Mouse (Mus musculus): Measurements from ENCODE around the gene Kank2. TPM values are rescaled to one million over a fixed set of nuclear protein-coding genes. Genes with fewer than 3 reads are reported as not detected.

Kank2 gene
- polyA plus RNA-seq (2015; fragmentation: Nextera tagmentation; extraction: Ambion mirVana): 3.8 and 5.0 TPM in 2 replicates

DNA sequence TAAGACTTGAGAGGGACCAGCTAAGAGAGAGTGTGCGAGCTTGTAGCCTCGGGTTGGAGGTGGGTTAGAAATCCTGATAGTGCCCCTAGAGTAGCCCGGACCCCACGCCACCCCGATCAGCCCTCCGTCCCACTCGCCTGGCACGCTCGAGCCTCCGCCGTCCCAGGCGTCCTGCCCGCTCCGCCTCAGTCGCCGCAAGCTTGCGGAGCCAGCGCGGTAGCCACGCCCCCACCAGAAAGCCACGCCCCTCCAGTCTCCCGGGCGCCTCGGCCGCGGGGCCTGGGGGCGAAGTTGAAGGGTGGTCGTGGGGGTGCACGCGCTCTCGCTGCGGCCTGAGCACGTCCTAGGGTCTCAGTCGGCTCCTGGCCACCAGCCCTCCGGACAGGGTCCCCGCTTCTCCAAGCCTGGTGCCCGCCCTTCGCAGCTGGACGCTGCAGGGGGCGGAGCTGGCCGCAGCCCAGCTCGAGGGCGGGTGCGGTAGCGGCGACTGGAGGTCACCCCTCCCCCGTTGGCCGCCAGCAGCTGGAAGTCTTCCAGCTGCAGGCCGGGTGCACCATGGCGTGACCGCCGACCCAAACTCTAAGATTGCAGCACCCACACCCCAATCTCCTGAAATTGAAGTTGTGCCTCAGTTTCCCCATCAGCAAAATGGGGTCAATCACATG, at the start of gene Kank2:
Gene Kank2, minus strand, starts transcription at position 400 of the 665 bp plus-strand sequence.
- Histone ChIP-seq H3K4me2 (ENCODE audit: low read depth, low read length) (peak within 1 kb of the TSS; percentile 89), H3K36me3 (ENCODE audit: control insufficient read depth, insufficient read depth) (peaks cover 3% of the 10 kb centered on the region; the same call in 1 of the 2 replicates), H3K4me1 (ENCODE audit: control insufficient read depth, low read depth, low read length) (peaks cover 17% of the 10 kb centered on the region), H3K4me3 (ENCODE audit: low read depth, low read length) (peak within 1 kb of the TSS; percentile 74), H3K27ac (ENCODE audit: low read length) (peak within 1 kb of the TSS; percentile 88), H3K9ac (ENCODE audit: low read depth, low read length) (peak within 1 kb of the TSS; percentile 74), H3K27me3 (ENCODE audit: control insufficient read depth, insufficient read depth, low read depth, low read length) (peaks cover 4% of the 10 kb centered on the region), H3K9me3 (replicated peaks; ENCODE audit: control insufficient read depth, low read length) (no peaks in the 10 kb centered on the region)
- 0% methylated on average over 51 of the region's 52 CpGs for WGBS (ENCODE audit: insufficient replicate concordance)
- peak; percentile 80 for ATAC-seq (ENCODE audit: low read depth)

GRCm38 (mm10) chr9:21847926-21848325, 49.4 kb upstream of the Kank2 start:
- no peak overlapping the region for H3K9ac ChIP-seq (ENCODE audit: low read depth, low read length)
- no peaks in the 10 kb centered on the region for H3K9me3 ChIP-seq (replicated peaks; ENCODE audit: control insufficient read depth, low read length)
- H3K27ac ChIP-seq (ENCODE audit: low read length): peak overlapping the region; percentile 13; the same call in 1 of the 2 replicates
- 37% methylated on average over 10 of the region's 10 CpGs for WGBS (ENCODE audit: insufficient replicate concordance)
- no peaks in the 10 kb centered on the region for H3K36me3 ChIP-seq (ENCODE audit: control insufficient read depth, insufficient read depth)
- peaks cover 12% of the 10 kb centered on the region for H3K4me1 ChIP-seq (ENCODE audit: control insufficient read depth, low read depth, low read length)
- no peak overlapping the region for H3K4me3 ChIP-seq (ENCODE audit: low read depth, low read length)
- no peaks in the 10 kb centered on the region for H3K27me3 ChIP-seq (ENCODE audit: control insufficient read depth, insufficient read depth, low read depth, low read length)
- no peak for ATAC-seq (ENCODE audit: low read depth)
- H3K4me2 ChIP-seq (ENCODE audit: low read depth, low read length): no peak overlapping the region

DNA sequence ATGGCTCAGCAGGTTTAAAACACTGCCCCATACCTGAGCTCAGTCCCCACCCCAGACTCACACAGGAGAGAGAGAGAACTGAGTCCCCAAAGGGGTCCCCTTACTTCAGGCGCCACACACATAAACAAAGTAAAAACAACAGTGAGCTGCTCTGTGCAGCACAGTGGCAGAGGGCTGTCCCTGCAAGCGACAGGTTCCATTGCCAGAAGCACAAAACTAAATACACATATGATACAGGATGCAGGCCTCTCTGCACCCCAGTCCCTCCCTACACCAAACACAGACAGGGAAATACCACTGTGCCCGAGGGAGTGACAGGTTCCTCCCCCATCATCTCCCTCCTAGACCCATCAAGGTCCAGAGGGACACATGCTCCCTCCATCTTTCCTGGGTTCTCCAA, 48.9 kb upstream of the Kank2 start:
- H3K4me3 ChIP-seq (ENCODE audit: low read depth, low read length): no peak overlapping the region
- 37% methylated on average over 3 of the region's 3 CpGs for WGBS (ENCODE audit: insufficient replicate concordance)
- no peak for ATAC-seq (ENCODE audit: low read depth)
- H3K27ac ChIP-seq (ENCODE audit: low read length): peak overlapping the region; percentile 41
- no peak overlapping the region for H3K9ac ChIP-seq (ENCODE audit: low read depth, low read length)
- H3K36me3 ChIP-seq (ENCODE audit: control insufficient read depth, insufficient read depth): no peaks in the 10 kb centered on the region
- H3K27me3 ChIP-seq (ENCODE audit: control insufficient read depth, insufficient read depth, low read depth, low read length): no peaks in the 10 kb centered on the region
- peaks cover 7% of the 10 kb centered on the region for H3K4me1 ChIP-seq (ENCODE audit: control insufficient read depth, low read depth, low read length)
- no peaks in the 10 kb centered on the region for H3K9me3 ChIP-seq (replicated peaks; ENCODE audit: control insufficient read depth, low read length)
- H3K4me2 ChIP-seq (ENCODE audit: low read depth, low read length): no peak overlapping the region

GRCm38 (mm10) chr9:21846755-21847341, 48.3 kb upstream of the Kank2 start:
- H3K9ac ChIP-seq (ENCODE audit: low read depth, low read length): no peak overlapping the region

GRCm38 (mm10) chr9:21845381-21846080, 47.0 kb upstream of the Kank2 start:
- Histone ChIP-seq H3K4me3 (ENCODE audit: low read depth, low read length) (no peak overlapping the region), H3K9ac (ENCODE audit: low read depth, low read length) (no peak overlapping the region), H3K4me1 (ENCODE audit: control insufficient read depth, low read depth, low read length) (peaks cover 3% of the 10 kb centered on the region; the same call in 1 of the 2 replicates), H3K4me2 (ENCODE audit: low read depth, low read length) (no peak overlapping the region), H3K27me3 (ENCODE audit: control insufficient read depth, insufficient read depth, low read depth, low read length) (no peaks in the 10 kb centered on the region), H3K9me3 (replicated peaks; ENCODE audit: control insufficient read depth, low read length) (no peaks in the 10 kb centered on the region), H3K36me3 (ENCODE audit: control insufficient read depth, insufficient read depth) (no peaks in the 10 kb centered on the region), H3K27ac (ENCODE audit: low read length) (no peak overlapping the region)
- WGBS (ENCODE audit: insufficient replicate concordance): 42% methylated on average over 14 of the region's 14 CpGs
- ATAC-seq (ENCODE audit: low read depth): no peak

More at GRCm38 (mm10) chr9:21846755-21847341, 48.3 kb upstream of the Kank2 start:
- Histone ChIP-seq H3K4me1 (ENCODE audit: control insufficient read depth, low read depth, low read length) (peaks cover 3% of the 10 kb centered on the region; the same call in 1 of the 2 replicates), H3K9me3 (replicated peaks; ENCODE audit: control insufficient read depth, low read length) (no peaks in the 10 kb centered on the region), H3K4me3 (ENCODE audit: low read depth, low read length) (no peak overlapping the region), H3K27me3 (ENCODE audit: control insufficient read depth, insufficient read depth, low read depth, low read length) (no peaks in the 10 kb centered on the region), H3K27ac (ENCODE audit: low read length) (peak overlapping the region; percentile 33; the same call in 1 of the 2 replicates), H3K4me2 (ENCODE audit: low read depth, low read length) (no peak overlapping the region), H3K36me3 (ENCODE audit: control insufficient read depth, insufficient read depth) (no peaks in the 10 kb centered on the region)
- WGBS (ENCODE audit: insufficient replicate concordance): 34% methylated on average over 11 of the region's 11 CpGs
- peak; percentile 44; the same call in 1 of the 2 replicates for ATAC-seq (ENCODE audit: low read depth)

- Histone ChIP-seq H3K9me3 (replicated peaks; ENCODE audit: control insufficient read depth, low read length) (no peaks in the 10 kb centered on the region), H3K36me3 (ENCODE audit: control insufficient read depth, insufficient read depth) (no peaks in the 10 kb centered on the region), H3K4me3 (ENCODE audit: low read depth, low read length) (no peak overlapping the region), H3K27me3 (ENCODE audit: control insufficient read depth, insufficient read depth, low read depth, low read length) (no peaks in the 10 kb centered on the region), H3K9ac (ENCODE audit: low read depth, low read length) (no peak overlapping the region), H3K4me2 (ENCODE audit: low read depth, low read length) (no peak overlapping the region), H3K27ac (ENCODE audit: low read length) (peak overlapping the region; percentile 11; the same call in 1 of the 2 replicates), H3K4me1 (ENCODE audit: control insufficient read depth, low read depth, low read length) (peaks cover 3% of the 10 kb centered on the region; the same call in 1 of the 2 replicates)
- WGBS (ENCODE audit: insufficient replicate concordance): 62% methylated on average over 6 of the region's 6 CpGs
- ATAC-seq (ENCODE audit: low read depth): no peak
Measured at GRCm38 (mm10) chr9:21843086-21843485, 44.5 kb upstream of the Kank2 start.

DNA sequence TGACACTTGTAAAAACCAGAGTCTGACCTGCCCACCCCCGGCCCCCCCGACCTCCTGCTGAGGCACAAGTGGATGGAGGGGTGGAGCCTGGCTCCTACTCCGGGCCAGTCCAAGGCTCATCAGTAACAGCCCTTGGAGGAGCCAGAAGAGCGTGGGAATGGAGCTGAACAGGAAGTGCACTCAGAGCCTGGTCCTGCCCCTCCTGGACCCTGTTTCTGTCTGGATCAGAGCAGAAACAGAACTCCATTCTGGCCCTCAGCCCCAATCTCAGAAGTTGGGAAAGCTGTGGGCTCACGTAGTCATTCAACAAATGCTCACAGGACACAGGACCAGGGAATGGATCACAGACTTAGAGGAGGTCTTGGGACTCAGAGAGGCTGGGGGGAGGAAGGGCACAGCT, 43.8 kb upstream of the Kank2 start:
- no peaks in the 10 kb centered on the region for H3K36me3 ChIP-seq (ENCODE audit: control insufficient read depth, insufficient read depth)
- H3K4me2 ChIP-seq (ENCODE audit: low read depth, low read length): no peak overlapping the region
- no peak overlapping the region for H3K9ac ChIP-seq (ENCODE audit: low read depth, low read length)
- 43% methylated on average over 5 of the region's 5 CpGs for WGBS (ENCODE audit: insufficient replicate concordance)
- no peak for ATAC-seq (ENCODE audit: low read depth)
- no peak overlapping the region for H3K4me3 ChIP-seq (ENCODE audit: low read depth, low read length)
- no peaks in the 10 kb centered on the region for H3K27me3 ChIP-seq (ENCODE audit: control insufficient read depth, insufficient read depth, low read depth, low read length)
- H3K4me1 ChIP-seq (ENCODE audit: control insufficient read depth, low read depth, low read length): peaks cover 3% of the 10 kb centered on the region; the same call in 1 of the 2 replicates
- H3K27ac ChIP-seq (ENCODE audit: low read length): no peak overlapping the region
- H3K9me3 ChIP-seq (replicated peaks; ENCODE audit: control insufficient read depth, low read length): no peaks in the 10 kb centered on the region

DNA sequence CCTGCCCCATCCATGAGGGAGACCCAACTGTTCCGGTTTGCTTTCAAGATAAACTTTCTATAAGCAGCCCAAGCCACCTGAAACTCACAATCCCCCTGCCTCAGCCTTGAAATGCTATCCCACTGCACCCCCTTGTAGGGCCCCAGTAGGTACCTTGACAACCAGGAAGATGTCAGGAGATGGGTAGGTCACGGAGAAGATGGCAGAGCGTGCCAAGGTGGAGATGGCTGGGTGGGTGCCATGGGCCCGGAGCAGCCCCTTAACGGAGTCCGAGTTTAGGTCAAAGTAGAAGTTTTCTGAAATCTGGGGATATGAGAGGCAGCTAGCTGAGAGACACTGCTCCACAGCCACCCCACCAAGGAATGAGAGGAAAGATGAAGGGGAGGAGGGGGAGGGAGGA, 42.8 kb upstream of the Kank2 start:
- H3K27ac ChIP-seq (ENCODE audit: low read length): no peak overlapping the region
- no peak overlapping the region for H3K9ac ChIP-seq (ENCODE audit: low read depth, low read length)
- ATAC-seq (ENCODE audit: low read depth): no peak
- peaks cover 3% of the 10 kb centered on the region; the same call in 1 of the 2 replicates for H3K4me1 ChIP-seq (ENCODE audit: control insufficient read depth, low read depth, low read length)
- H3K9me3 ChIP-seq (replicated peaks; ENCODE audit: control insufficient read depth, low read length): no peaks in the 10 kb centered on the region
- H3K4me2 ChIP-seq (ENCODE audit: low read depth, low read length): no peak overlapping the region
- 79% methylated on average over 6 of the region's 6 CpGs for WGBS (ENCODE audit: insufficient replicate concordance)
- no peak overlapping the region for H3K4me3 ChIP-seq (ENCODE audit: low read depth, low read length)
- no peaks in the 10 kb centered on the region for H3K36me3 ChIP-seq (ENCODE audit: control insufficient read depth, insufficient read depth)
- no peaks in the 10 kb centered on the region for H3K27me3 ChIP-seq (ENCODE audit: control insufficient read depth, insufficient read depth, low read depth, low read length)

All from liver, embryonic 16.5 days (tissue).